Mouse (Mus musculus) kidney, adult 18-20 months (tissue): ENCODE results near the gene Dppa2.
"Not testable (repeated sequence)": the region's sequence is repeated elsewhere in the genome, so short reads cannot be mapped to it uniquely, and the experiment has no call there.

Experiments
- DNase-seq: peaks from one replicate; pipeline ENCODE4 v3.0.0; 2021

Dppa2 gene

GRCm38 (mm10) chr16:48303509-48303908 is at the start of gene Dppa2:
Dppa2 (plus strand) TSS chr16:48303908.
- no peak for DNase-seq

GRCm38 (mm10) chr16:48254584-48254983 is 49.1 kb upstream of the Dppa2 start:
- DNase-seq, result no peak

GRCm38 (mm10) chr16:48259519-48259918 is 44.2 kb upstream of the Dppa2 start:
- no peak for DNase-seq

GRCm38 (mm10) chr16:48262901-48263300 is 40.8 kb upstream of the Dppa2 start:
- DNase-seq, result no peak

- DNase-seq, result no peak
These were observed 37.9 kb upstream of the Dppa2 start for GRCm38 (mm10) chr16:48265856-48266255.

- no peak for DNase-seq
These were observed 26.8 kb upstream of the Dppa2 start for GRCm38 (mm10) chr16:48276940-48277339.

GRCm38 (mm10) chr16:48280883-48281282 is 22.8 kb upstream of the Dppa2 start:
- DNase-seq, result no peak

- no peak for DNase-seq
These were observed 20.9 kb upstream of the Dppa2 start for GRCm38 (mm10) chr16:48282801-48283200.

- DNase-seq, result no peak
These were observed 20.2 kb upstream of the Dppa2 start, which contains the start of gene Dppa4 for GRCm38 (mm10) chr16:48283517-48283916. Dppa4 (plus strand) TSS chr16:48283733.

- no peak for DNase-seq
These were observed 18.2 kb upstream of the Dppa2 start for GRCm38 (mm10) chr16:48285517-48285916.

- no peak for DNase-seq
These were observed 6.1 kb upstream of the Dppa2 start for GRCm38 (mm10) chr16:48297384-48298136.

- DNase-seq, result no peak
These were observed 3.8 kb upstream of the Dppa2 start for GRCm38 (mm10) chr16:48299884-48300283.

- DNase-seq, result no peak
These were observed 275 bp downstream of the Dppa2 start for GRCm38 (mm10) chr16:48303983-48304382.

- DNase-seq, result not testable (repeated sequence)
These were observed 5.2 kb downstream of the Dppa2 start for GRCm38 (mm10) chr16:48308916-48309315.

- no peak for DNase-seq
These were observed 6.4 kb downstream of the Dppa2 start for GRCm38 (mm10) chr16:48309912-48310630.

GRCm38 (mm10) chr16:48315294-48315693 is 11.6 kb downstream of the Dppa2 start:
- DNase-seq, result no peak

GRCm38 (mm10) chr16:48320781-48321180 is 17.1 kb downstream of the Dppa2 start:
- DNase-seq, result no peak

- DNase-seq, result no peak
These were observed 19.4 kb downstream of the Dppa2 start for GRCm38 (mm10) chr16:48323133-48323532.

- no peak for DNase-seq
These were observed 20.1 kb downstream of the Dppa2 start for GRCm38 (mm10) chr16:48323602-48324345.

GRCm38 (mm10) chr16:48326903-48327302 is 23.2 kb downstream of the Dppa2 start:
- DNase-seq, result no peak

GRCm38 (mm10) chr16:48328420-48328819 is 24.7 kb downstream of the Dppa2 start:
- DNase-seq, result no peak

GRCm38 (mm10) chr16:48331822-48332221 is 28.1 kb downstream of the Dppa2 start:
- no peak for DNase-seq

GRCm38 (mm10) chr16:48335326-48335725 is 31.6 kb downstream of the Dppa2 start:
- DNase-seq, result no peak

- DNase-seq, result no peak
These were observed 40.5 kb downstream of the Dppa2 start for GRCm38 (mm10) chr16:48344193-48344592.
